Mouse (Mus musculus): ENCODE measurements around the gene Ndufb4. TPM values are rescaled to one million over a fixed set of nuclear protein-coding genes. Genes with fewer than 3 reads are reported as not detected.

Gene Ndufb4
- polyA plus RNA-seq, 1 experiment from 2014 or later: 58.8 TPM

GRCm38 (mm10) chr16:37622919-37623318 is 31.3 kb downstream of the Ndufb4 start:
- 15% methylated on average over 5 of the region's 5 CpGs for WGBS
- no peak for ATAC-seq
- Histone ChIP-seq H3K27me3 (no peaks in the 10 kb centered on the region), H3K9ac (replicated peaks) (no peak overlapping the region), H3K4me2 (replicated peaks) (no peak overlapping the region), H3K4me1 (replicated peaks) (peaks cover 22% of the 10 kb centered on the region), H3K36me3 (no peaks in the 10 kb centered on the region), H3K27ac (no peak overlapping the region), H3K4me3 (replicated peaks) (no peak overlapping the region), H3K9me3 (no peaks in the 10 kb centered on the region)

DNA sequence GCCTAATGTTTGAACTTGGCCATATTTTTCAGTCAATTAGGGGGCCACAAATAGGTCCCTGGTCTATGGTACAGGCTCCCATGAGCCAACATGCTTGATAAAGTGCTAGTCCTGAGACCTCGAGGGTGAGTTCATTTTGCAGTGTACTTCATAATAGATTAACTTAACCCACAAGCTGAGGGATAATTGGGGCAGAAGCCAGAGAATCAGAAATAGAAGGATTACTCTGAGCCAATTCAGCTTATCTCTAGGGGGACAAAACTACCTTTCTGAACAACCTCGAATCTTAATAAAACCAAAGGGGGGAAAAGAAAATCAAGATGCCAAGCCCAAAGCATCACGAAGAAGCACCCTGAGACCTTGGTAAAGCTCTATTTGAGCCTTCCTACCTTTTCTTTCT is 31.9 kb downstream of the Ndufb4 start:
- WGBS: 38% methylated on average over 3 of the region's 3 CpGs
- H3K27ac ChIP-seq: no peak overlapping the region
- H3K9me3 ChIP-seq: no peaks in the 10 kb centered on the region
- peaks cover 27% of the 10 kb centered on the region for H3K4me1 ChIP-seq (replicated peaks)
- no peak overlapping the region for H3K4me2 ChIP-seq (replicated peaks)
- no peak overlapping the region for H3K9ac ChIP-seq (replicated peaks)
- H3K4me3 ChIP-seq (replicated peaks): no peak overlapping the region
- H3K36me3 ChIP-seq: no peaks in the 10 kb centered on the region
- no peak for ATAC-seq
- no peaks in the 10 kb centered on the region for H3K27me3 ChIP-seq

DNA sequence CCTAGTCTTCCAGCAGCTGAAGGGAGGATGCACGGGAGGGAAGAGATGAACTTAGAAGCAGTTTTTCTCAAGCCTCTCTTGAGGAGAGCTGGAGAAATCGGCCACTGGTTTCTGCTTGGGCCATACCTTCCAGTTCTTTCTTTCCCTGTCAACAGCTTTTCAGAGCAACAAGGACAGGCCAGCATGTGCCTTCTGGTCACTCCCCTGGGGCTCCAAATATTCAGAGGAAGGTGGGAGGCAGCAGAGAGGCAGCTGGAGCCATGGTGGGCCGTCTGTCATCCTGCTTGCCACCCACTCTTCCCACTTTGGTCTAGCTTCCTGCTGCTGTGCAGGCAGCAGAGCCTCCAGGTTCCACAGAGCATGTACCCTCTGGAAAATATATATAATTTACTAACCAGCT is 36.6 kb downstream of the Ndufb4 start:
- Histone ChIP-seq H3K36me3 (no peaks in the 10 kb centered on the region), H3K27ac (no peak overlapping the region), H3K27me3 (no peaks in the 10 kb centered on the region), H3K4me2 (replicated peaks) (no peak overlapping the region), H3K4me3 (replicated peaks) (no peak overlapping the region), H3K4me1 (replicated peaks) (peaks cover 17% of the 10 kb centered on the region), H3K9me3 (no peaks in the 10 kb centered on the region), H3K9ac (replicated peaks) (no peak overlapping the region)
- ATAC-seq: no peak
- WGBS: 24% methylated on average over 3 of the region's 3 CpGs

DNA sequence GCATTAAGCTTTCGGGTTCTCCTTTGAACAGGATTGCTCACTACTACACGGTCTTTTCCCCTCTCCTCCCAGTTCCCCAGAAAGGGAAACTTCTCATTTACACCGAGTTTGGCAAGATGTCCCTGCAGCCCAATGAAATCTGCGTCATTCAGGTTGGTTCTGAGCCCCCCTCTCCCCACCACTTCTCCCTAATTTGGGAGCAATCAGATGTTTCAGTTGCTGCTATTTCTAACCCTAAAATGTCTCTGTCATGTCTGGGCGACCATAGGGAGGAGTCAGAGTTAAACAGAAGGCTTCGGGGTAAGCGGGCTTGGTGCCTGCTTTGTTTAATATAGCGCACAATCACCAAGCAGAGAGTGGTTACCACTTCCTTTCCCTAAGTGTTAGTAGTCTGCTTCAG is 38.1 kb downstream of the Ndufb4 start:
- 83% methylated on average over 8 of the region's 8 CpGs for WGBS
- no peak overlapping the region for H3K27ac ChIP-seq

DNA sequence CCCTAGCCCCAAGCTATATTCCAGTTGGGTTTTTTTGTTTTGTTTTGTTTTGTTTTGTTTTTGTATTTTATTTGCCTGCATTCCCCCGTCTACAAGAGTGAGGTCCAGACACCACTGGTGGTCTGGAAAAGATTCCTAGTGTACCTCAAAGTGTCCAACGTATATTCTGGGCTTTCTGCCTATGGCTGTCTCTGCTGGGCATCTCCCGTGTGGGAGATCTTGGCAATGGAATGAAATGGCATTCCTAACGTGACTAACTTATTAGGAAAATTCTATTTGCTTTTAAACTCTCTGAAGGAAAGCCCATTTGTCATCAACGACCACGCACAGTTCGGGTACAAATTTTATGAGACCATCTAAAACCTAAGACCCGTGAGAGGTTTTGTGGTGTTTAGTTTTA is 38.8 kb downstream of the Ndufb4 start:
- no peaks in the 10 kb centered on the region for H3K27me3 ChIP-seq
- H3K9ac ChIP-seq (replicated peaks): no peak overlapping the region
- no peak overlapping the region for H3K4me3 ChIP-seq (replicated peaks)
- WGBS: 86% methylated on average over 8 of the region's 8 CpGs
- ATAC-seq: no peak
- H3K4me1 ChIP-seq (replicated peaks): peaks cover 10% of the 10 kb centered on the region
- H3K9me3 ChIP-seq: no peaks in the 10 kb centered on the region
- no peak overlapping the region for H3K27ac ChIP-seq
- H3K4me2 ChIP-seq (replicated peaks): no peak overlapping the region
- no peaks in the 10 kb centered on the region for H3K36me3 ChIP-seq

More for the DNA sequence above, 38.1 kb downstream of the Ndufb4 start:
- no peak overlapping the region for H3K4me3 ChIP-seq (replicated peaks)
- ATAC-seq: no peak
- no peaks in the 10 kb centered on the region for H3K9me3 ChIP-seq
- peaks cover 10% of the 10 kb centered on the region for H3K4me1 ChIP-seq (replicated peaks)
- H3K9ac ChIP-seq (replicated peaks): no peak overlapping the region
- no peaks in the 10 kb centered on the region for H3K36me3 ChIP-seq
- H3K4me2 ChIP-seq (replicated peaks): no peak overlapping the region
- no peaks in the 10 kb centered on the region for H3K27me3 ChIP-seq

GRCm38 (mm10) chr16:37614540-37614939 is 39.7 kb downstream of the Ndufb4 start:
- H3K4me1 ChIP-seq (replicated peaks): peaks cover 10% of the 10 kb centered on the region
- no peak overlapping the region for H3K4me2 ChIP-seq (replicated peaks)
- no peaks in the 10 kb centered on the region for H3K27me3 ChIP-seq
- no peak overlapping the region for H3K27ac ChIP-seq
- WGBS: 90% methylated on average over 9 of the region's 9 CpGs
- H3K9me3 ChIP-seq: no peaks in the 10 kb centered on the region
- H3K4me3 ChIP-seq (replicated peaks): no peak overlapping the region
- ATAC-seq: no peak
- no peak overlapping the region for H3K9ac ChIP-seq (replicated peaks)
- H3K36me3 ChIP-seq: no peaks in the 10 kb centered on the region

DNA sequence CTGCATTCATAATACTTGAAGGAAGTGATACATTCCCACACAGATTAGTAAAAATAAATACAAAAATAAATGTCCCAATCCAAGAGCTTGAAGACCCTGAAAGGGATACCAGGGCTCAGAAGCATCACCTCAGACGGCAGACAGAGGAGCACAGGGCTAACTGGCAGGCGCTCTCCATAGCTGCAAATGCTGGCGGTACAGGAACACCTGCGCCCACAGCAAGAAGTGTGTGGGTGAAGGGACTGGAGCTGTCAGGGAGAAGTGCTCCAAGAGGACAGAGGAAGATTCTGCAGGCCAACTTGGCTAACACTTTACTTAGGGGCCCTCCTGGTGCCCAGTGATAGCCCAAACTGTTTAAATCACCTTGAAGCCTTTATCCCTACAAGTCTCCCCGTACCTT is 42.2 kb downstream of the Ndufb4 start:
- no peaks in the 10 kb centered on the region for H3K9me3 ChIP-seq
- H3K4me2 ChIP-seq (replicated peaks): no peak overlapping the region
- ATAC-seq: no peak
- H3K4me3 ChIP-seq (replicated peaks): no peak overlapping the region
- H3K36me3 ChIP-seq: no peaks in the 10 kb centered on the region
- H3K27me3 ChIP-seq: no peaks in the 10 kb centered on the region
- 96% methylated on average over 5 of the region's 5 CpGs for WGBS
- no peak overlapping the region for H3K9ac ChIP-seq (replicated peaks)
- H3K4me1 ChIP-seq (replicated peaks): peaks cover 8% of the 10 kb centered on the region
- H3K27ac ChIP-seq: no peak overlapping the region

DNA sequence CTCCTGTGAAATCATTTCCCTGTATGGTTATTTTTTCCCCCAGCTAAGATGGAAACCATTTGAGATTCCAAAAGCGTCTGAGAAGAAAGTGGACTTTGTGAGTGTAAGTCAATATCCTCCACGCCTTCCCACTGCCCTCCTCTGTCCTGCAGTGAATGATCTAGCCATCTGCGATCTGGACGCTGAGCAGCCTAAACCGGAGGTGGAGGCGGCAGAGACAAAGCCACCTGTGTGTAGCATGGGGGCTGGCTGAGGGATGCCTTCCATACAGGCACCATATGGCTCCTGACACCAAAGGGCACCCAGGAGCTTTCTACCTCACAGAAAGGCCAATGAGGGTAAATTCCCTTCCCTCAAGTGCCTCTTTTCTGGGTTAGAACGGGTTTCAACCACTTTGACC is 43.2 kb downstream of the Ndufb4 start:
- H3K9me3 ChIP-seq: no peaks in the 10 kb centered on the region
- H3K4me3 ChIP-seq (replicated peaks): no peak overlapping the region
- 83% methylated on average over 7 of the region's 7 CpGs for WGBS
- H3K27ac ChIP-seq: no peak overlapping the region
- ATAC-seq: no peak
- peaks cover 8% of the 10 kb centered on the region for H3K4me1 ChIP-seq (replicated peaks)
- no peak overlapping the region for H3K9ac ChIP-seq (replicated peaks)
- no peaks in the 10 kb centered on the region for H3K36me3 ChIP-seq
- H3K27me3 ChIP-seq: no peaks in the 10 kb centered on the region
- no peak overlapping the region for H3K4me2 ChIP-seq (replicated peaks)

DNA sequence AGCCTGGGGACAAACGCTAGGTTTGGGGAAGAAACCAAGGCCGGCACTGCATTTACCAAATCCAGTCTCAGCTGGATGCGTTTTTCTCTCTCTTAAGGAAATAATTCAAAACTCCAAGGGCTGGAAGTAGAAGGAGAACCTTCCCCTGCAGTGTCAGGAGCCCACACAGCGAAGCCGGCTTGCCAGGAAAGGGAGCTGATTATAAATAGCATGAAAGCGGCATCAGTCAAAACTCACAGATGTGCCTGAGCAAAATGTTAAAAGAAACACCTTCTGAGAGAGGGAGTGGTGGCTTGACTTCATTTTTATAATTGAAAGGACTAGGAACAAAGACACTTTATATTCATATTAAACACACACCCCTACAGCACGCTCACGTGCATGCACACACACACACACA is 43.9 kb downstream of the Ndufb4 start:
- Histone ChIP-seq H3K9ac (replicated peaks) (no peak overlapping the region), H3K4me1 (replicated peaks) (peaks cover 8% of the 10 kb centered on the region), H3K4me2 (replicated peaks) (no peak overlapping the region), H3K9me3 (no peaks in the 10 kb centered on the region), H3K36me3 (no peaks in the 10 kb centered on the region), H3K4me3 (replicated peaks) (no peak overlapping the region), H3K27me3 (no peaks in the 10 kb centered on the region), H3K27ac (no peak overlapping the region)
- ATAC-seq: no peak
- 80% methylated on average over 8 of the region's 8 CpGs for WGBS

DNA sequence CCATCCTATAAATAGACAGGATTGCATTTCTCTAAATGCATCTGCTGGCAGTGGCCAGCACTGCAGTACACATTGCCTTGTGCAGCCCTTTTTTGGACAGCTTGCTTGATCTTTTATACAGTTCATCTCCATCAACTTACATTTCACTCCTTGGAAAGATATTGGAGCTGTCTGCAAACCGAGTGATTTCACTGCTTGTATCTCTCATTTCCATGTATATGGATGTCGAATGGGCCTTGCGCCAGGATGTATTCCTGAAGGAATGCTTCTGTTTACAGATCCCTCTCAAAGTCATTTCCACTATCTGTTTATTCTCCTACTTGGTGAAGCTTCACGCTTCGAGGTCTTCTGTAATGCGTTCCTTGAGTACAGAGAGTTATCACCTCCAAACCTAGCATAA is 50.0 kb downstream of the Ndufb4 start:
- Histone ChIP-seq H3K9ac (replicated peaks) (no peak overlapping the region), H3K4me1 (replicated peaks) (peaks cover 5% of the 10 kb centered on the region), H3K27ac (no peak overlapping the region), H3K4me3 (replicated peaks) (no peak overlapping the region), H3K9me3 (no peaks in the 10 kb centered on the region), H3K27me3 (no peaks in the 10 kb centered on the region), H3K36me3 (no peaks in the 10 kb centered on the region), H3K4me2 (replicated peaks) (no peak overlapping the region)
- no peak for ATAC-seq
- WGBS: 88% methylated on average over 6 of the region's 6 CpGs

DNA sequence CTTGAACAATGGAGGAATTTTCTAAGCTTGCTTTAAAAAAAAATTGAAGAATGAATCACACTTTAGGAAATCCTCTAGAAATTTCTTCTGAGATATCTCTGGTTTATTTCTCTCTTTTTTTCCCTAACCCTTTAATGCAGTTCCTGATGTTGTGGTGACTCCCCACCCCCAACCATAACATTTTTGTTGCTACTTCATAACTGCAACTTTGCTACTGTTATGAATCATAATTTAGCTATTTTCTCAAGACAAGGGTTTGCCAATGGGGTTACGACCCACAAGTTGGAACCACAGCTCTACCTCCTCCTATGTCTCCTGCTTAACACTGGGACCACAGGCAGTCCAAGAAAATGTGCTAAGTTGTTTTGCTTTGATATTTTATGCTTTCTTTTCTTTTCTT is 50.8 kb downstream of the Ndufb4 start:
- Histone ChIP-seq H3K36me3 (no peaks in the 10 kb centered on the region), H3K4me2 (replicated peaks) (no peak overlapping the region), H3K4me1 (replicated peaks) (no peaks in the 10 kb centered on the region), H3K27ac (no peak overlapping the region), H3K27me3 (no peaks in the 10 kb centered on the region), H3K9me3 (no peaks in the 10 kb centered on the region), H3K9ac (replicated peaks) (no peak overlapping the region), H3K4me3 (replicated peaks) (no peak overlapping the region)
- WGBS: 97% methylated on average over 1 of the region's 1 CpGs
- no peak for ATAC-seq

- Histone ChIP-seq H3K27ac (no peak overlapping the region), H3K4me2 (replicated peaks) (no peak overlapping the region), H3K4me1 (replicated peaks) (no peaks in the 10 kb centered on the region), H3K4me3 (replicated peaks) (no peak overlapping the region), H3K9me3 (no peaks in the 10 kb centered on the region), H3K9ac (replicated peaks) (no peak overlapping the region), H3K27me3 (no peaks in the 10 kb centered on the region), H3K36me3 (no peaks in the 10 kb centered on the region)
- WGBS: 87% methylated on average over 3 of the region's 3 CpGs
- ATAC-seq: no peak
Measured at GRCm38 (mm10) chr16:37599326-37599725, 54.9 kb downstream of the Ndufb4 start.

DNA sequence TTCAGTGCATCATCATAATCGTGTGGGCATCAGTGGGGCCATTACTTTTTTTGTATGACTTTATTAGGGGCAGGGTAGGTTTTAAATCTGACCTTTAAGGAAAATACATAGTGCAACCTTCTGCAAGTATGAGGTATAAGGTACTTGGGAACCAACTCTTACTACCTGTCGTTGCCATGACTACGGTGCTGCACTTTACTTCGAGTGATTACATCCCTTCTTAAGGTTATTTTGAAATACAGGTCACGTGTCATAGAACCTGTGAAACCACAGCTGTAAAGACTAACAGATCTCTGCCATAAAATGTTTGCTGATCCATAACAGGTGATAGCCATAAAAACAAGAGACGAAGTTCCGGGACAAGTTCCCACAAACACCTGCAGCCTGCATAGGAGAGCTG is 55.8 kb downstream of the Ndufb4 start:
- no peaks in the 10 kb centered on the region for H3K4me1 ChIP-seq (replicated peaks)
- 94% methylated on average over 7 of the region's 7 CpGs for WGBS
- ATAC-seq: no peak

More for the DNA sequence above, 55.8 kb downstream of the Ndufb4 start:
- H3K9ac ChIP-seq (replicated peaks): no peak overlapping the region
- no peaks in the 10 kb centered on the region for H3K9me3 ChIP-seq
- no peaks in the 10 kb centered on the region for H3K36me3 ChIP-seq
- no peak overlapping the region for H3K4me3 ChIP-seq (replicated peaks)
- H3K27ac ChIP-seq: no peak overlapping the region
- H3K27me3 ChIP-seq: no peaks in the 10 kb centered on the region
- H3K4me2 ChIP-seq (replicated peaks): no peak overlapping the region

Data from midbrain, embryonic 13.5 days (tissue).